Mouse (Mus musculus) ES-Bruce4 (cell line): Measurements from ENCODE around the gene Fes.

Experiments
- CTCF ChIP-seq: IDR thresholded peaks from one replicate; pipeline ENCODE4 v1.8.1; 2011; ENCODE audit warnings: low read depth, low read length
- POLR2A ChIP-seq: IDR thresholded peaks from one replicate; pipeline ENCODE4 v1.8.1; 2011; ENCODE audit warnings: low read length; ENCODE audit not compliant: insufficient read depth

DNA sequence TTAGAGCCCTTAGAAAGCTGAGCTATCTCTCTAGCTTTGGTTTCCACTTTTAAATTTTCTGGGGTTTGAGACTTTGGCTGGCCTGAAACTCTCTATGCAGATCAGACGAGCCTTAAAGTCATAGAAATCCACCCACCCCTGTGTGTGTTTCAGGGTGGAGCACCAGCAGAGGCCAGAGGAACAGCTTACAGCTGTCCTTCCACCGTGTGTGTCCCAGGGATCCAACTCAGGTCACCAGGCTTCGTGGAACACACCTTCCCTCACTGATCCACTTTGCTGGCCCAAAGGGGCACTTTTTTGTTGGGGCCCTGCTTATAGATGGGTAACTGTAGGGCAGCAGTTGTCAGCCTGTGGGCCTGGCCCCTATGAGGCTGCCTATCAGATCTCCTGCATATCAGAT, 13.5 kb downstream of the Fes start:
- TF ChIP-seq POLR2A (no peak), CTCF (no peak)
